Mouse (Mus musculus) cerebellum, adult 8-10 months (tissue): ENCODE data around the gene Plekhd1.
A peak's percentile ranks its signal among the peaks of the same experiment; 100 is the strongest.

ENCODE experiments used
- DNase-seq: peaks from one replicate; pipeline ENCODE4 v3.0.0; 2022

The Plekhd1 gene

GRCm38 (mm10) chr12:80757751-80758558 is 65.6 kb downstream of the Plekhd1 start:
- peak; percentile 39 for DNase-seq

- DNase-seq = no peak
Observed at GRCm38 (mm10) chr12:80758559-80759386, 66.4 kb downstream of the Plekhd1 start.

- peak; percentile 24 for DNase-seq
Observed at GRCm38 (mm10) chr12:80759387-80759712, 67.0 kb downstream of the Plekhd1 start.

GRCm38 (mm10) chr12:80759713-80760395 is 67.5 kb downstream of the Plekhd1 start:
- peak; percentile 52 for DNase-seq

GRCm38 (mm10) chr12:80760396-80760801 is 68.0 kb downstream of the Plekhd1 start, which contains the start of gene Ccdc177:
Gene Ccdc177 (minus strand): TSS chr12:80760687.
- peak; percentile 91 for DNase-seq

DNA sequence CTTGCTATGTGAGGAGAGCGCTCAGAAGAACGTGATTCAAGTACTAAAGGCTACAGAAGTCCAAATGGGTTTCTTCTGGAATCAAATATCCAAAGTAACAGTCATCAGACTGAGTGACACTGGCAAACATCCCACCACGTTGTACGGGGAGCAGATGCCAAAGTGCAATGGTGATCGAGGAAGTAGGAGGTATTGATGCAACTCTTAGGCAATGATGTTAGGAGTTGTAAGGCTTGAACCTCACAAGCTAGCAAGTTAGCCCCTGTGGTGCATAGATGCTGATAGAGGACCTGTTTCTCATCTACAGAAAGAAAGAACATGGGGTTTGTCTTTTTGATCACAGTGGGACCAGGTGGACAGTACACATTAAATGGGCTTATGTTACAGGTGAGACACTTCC is 70.6 kb downstream of the Plekhd1 start:
- DNase-seq = no peak

DNA sequence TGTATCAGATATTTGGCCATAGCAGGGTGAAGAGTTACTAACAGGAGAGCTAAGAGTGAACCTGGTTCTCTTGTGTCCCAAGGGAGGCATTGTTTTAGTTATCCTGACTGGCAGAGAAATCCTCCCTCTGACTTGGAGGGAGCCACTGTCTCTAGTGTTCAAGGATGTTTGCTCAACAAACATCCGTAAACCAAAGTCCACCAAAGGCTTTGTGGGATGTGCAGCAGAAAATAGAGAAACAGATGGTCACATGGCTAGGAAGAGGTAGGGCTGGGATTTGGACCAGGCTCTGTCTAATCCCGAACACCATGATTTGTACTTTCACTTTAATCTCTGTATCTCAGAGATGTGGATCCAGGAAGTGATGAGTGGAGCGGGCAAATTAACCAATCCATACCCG is 71.7 kb downstream of the Plekhd1 start:
- DNase-seq = no peak

GRCm38 (mm10) chr12:80769697-80770096 is 77.3 kb downstream of the Plekhd1 start:
- peak; percentile 83 for DNase-seq
